Mouse (Mus musculus) retina, embryonic 14.5 days (tissue): ENCODE measurements at regions not wholly inside any gene's neighbourhood (a gene's known extent, or its start where the extent isn't known, plus 50 kb on each side); places are given as distances from the start of the nearest gene placed in this dataset.
A peak's percentile ranks its signal among the peaks of the same experiment; 100 is the strongest.

ENCODE experiments used
- DNase-seq: peaks from one replicate; pipeline ENCODE4 v3.0.0-alpha.2; 2015; ENCODE audit warnings: low spot score

GRCm38 (mm10) chr5:15773839-15774238 lies 59.8 kb upstream of the Speer4c start:
- no peak for DNase-seq

- DNase-seq, result no peak
Measured at GRCm38 (mm10) chr5:15774567-15774966, 60.5 kb upstream of the Speer4c start.

GRCm38 (mm10) chr5:15776106-15776505 lies 62.0 kb upstream of the Speer4c start:
- DNase-seq, result no peak

GRCm38 (mm10) chr5:15803583-15803982 lies 89.5 kb upstream of the Speer4c start:
- DNase-seq, result peak; percentile 21

GRCm38 (mm10) chr5:15816864-15817263 lies 102.8 kb upstream of the Speer4c start:
- no peak for DNase-seq

GRCm38 (mm10) chr5:15817366-15817765 lies 103.3 kb upstream of the Speer4c start:
- no peak for DNase-seq

- no peak for DNase-seq
Measured at GRCm38 (mm10) chr5:15822989-15823388, 108.9 kb upstream of the Speer4c start.

GRCm38 (mm10) chr5:15831527-15831926 lies 103.0 kb upstream of the Cacna2d1 start:
- DNase-seq, result no peak

GRCm38 (mm10) chr5:15832338-15832737 lies 102.2 kb upstream of the Cacna2d1 start:
- no peak for DNase-seq

GRCm38 (mm10) chr5:15838108-15838972 lies 96.2 kb upstream of the Cacna2d1 start:
- DNase-seq, result peak; percentile 90

GRCm38 (mm10) chr5:15846790-15847189 lies 87.7 kb upstream of the Cacna2d1 start:
- DNase-seq, result no peak

- DNase-seq, result no peak
Measured at GRCm38 (mm10) chr5:15849520-15849919, 85.0 kb upstream of the Cacna2d1 start.

GRCm38 (mm10) chr5:15850126-15850801 lies 84.2 kb upstream of the Cacna2d1 start:
- DNase-seq, result peak; percentile 74

GRCm38 (mm10) chr5:15854752-15855151 lies 79.7 kb upstream of the Cacna2d1 start:
- no peak for DNase-seq

GRCm38 (mm10) chr5:15857034-15857433 lies 77.5 kb upstream of the Cacna2d1 start:
- peak; percentile 31 for DNase-seq

GRCm38 (mm10) chr5:15874065-15874464 lies 60.4 kb upstream of the Cacna2d1 start:
- DNase-seq, result no peak

- no peak for DNase-seq
Measured at GRCm38 (mm10) chr5:15883004-15883403, 51.5 kb upstream of the Cacna2d1 start.
